Comparison of ENCODE assay signal across 21 mouse cellular contexts in the genomic region with DNA sequence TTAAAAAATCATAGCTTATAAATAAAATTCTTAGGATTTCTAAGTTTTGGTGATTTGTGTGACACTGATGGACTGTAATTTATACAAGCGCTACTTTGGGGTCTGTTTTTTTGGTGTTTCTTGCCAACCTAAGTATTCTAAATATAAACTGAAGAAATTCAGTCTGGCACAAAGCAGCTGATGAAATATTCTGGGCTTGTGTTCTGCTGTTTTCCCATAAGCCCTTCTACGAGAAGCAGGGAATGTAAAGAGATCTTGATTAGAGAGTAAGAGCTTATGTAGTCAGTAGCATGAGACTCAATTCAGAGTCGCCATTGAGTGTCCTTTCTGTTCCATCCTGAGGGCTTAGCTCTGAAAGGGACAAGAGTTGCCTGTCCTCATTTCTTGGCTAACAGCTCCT.
DNase-seq lines count a peak whose midpoint lies in the region; ATAC-seq and TF ChIP-seq lines count a peak whose summit lies in the region.
"Had no signal": no experiment of that assay in that cellular context is flagged by ENCODE, and none has a peak within 500 bp of the region (broad histone marks: within the 10 kb centered on the region; RNA-seq: fewer than 3 reads in every experiment).

No protein-coding gene starts in this region.

- H3K4me1 ChIP-seq in embryonic facial prominence, embryonic 14.5 days (ENCODE audit: control insufficient read depth, insufficient read depth, low read length): no peaks in the 10 kb centered on the region
- no peaks in the 10 kb centered on the region for H3K4me1 ChIP-seq in embryonic facial prominence, embryonic 10.5 days
- H3K4me1 ChIP-seq in hindbrain, postnatal 0 days (ENCODE audit: insufficient read depth, low read length): no peaks in the 10 kb centered on the region
- H3K4me1 ChIP-seq in hindbrain, embryonic 12.5 days: 0 out of 2 replicates have a peak, but pooled peaks cover 2% of the 10 kb centered on the region
- no peaks in the 10 kb centered on the region for H3K4me1 ChIP-seq in midbrain, embryonic 11.5 days (ENCODE audit: control insufficient read depth, insufficient read depth, low read length)
- H3K4me1 ChIP-seq in midbrain, embryonic 13.5 days (replicated peaks): peaks cover 5% of the 10 kb centered on the region; the same call in 1 of the 2 replicates
- H3K4me1 ChIP-seq: embryonic facial prominence, embryonic 12.5 days; limb, embryonic 12.5 days; liver, embryonic 13.5 days; megakaryocyte, embryonic 14.5 days; neural tube, embryonic 12.5 days had no signal

- no peak for ATAC-seq in embryonic facial prominence, embryonic 14.5 days (ENCODE audit: low read depth)
- ATAC-seq in hindbrain, postnatal 0 days: no peak
- no peak for ATAC-seq in hindbrain, embryonic 12.5 days (ENCODE audit: low FRiP score)
- no peak for ATAC-seq in midbrain, embryonic 11.5 days (ENCODE audit: low FRiP score)
- ATAC-seq in midbrain, embryonic 13.5 days: no peak
- ATAC-seq: lung, postnatal 0 days had no signal

- H3K9ac ChIP-seq in embryonic facial prominence, embryonic 14.5 days (ENCODE audit: low read depth, low read length): no peak overlapping the region
- H3K9ac ChIP-seq in hindbrain, postnatal 0 days (replicated peaks; ENCODE audit: low read length): no peak overlapping the region
- H3K9ac ChIP-seq in hindbrain, embryonic 12.5 days: no peak overlapping the region
- no peak overlapping the region for H3K9ac ChIP-seq in midbrain, embryonic 11.5 days (ENCODE audit: low read length)
- H3K9ac ChIP-seq in midbrain, embryonic 13.5 days (replicated peaks): no peak overlapping the region
- H3K9ac ChIP-seq: embryonic facial prominence, embryonic 12.5 days; limb, embryonic 12.5 days; liver, embryonic 13.5 days; neural tube, embryonic 12.5 days had no signal

- H3K27me3 ChIP-seq in embryonic facial prominence, embryonic 14.5 days (replicated peaks; ENCODE audit: control insufficient read depth, insufficient read depth, low read length): no peaks in the 10 kb centered on the region
- no peaks in the 10 kb centered on the region for H3K27me3 ChIP-seq in embryonic facial prominence, embryonic 10.5 days (replicated peaks; ENCODE audit: low read depth, poor library complexity, severe bottlenecking)
- H3K27me3 ChIP-seq in hindbrain, postnatal 0 days (ENCODE audit: insufficient read depth, low read length): no peaks in the 10 kb centered on the region
- no peaks in the 10 kb centered on the region for H3K27me3 ChIP-seq in hindbrain, embryonic 12.5 days
- no peaks in the 10 kb centered on the region for H3K27me3 ChIP-seq in midbrain, embryonic 11.5 days (ENCODE audit: control insufficient read depth, insufficient read depth, low read length)
- H3K27me3 ChIP-seq in midbrain, embryonic 13.5 days: no peaks in the 10 kb centered on the region
- H3K27me3 ChIP-seq: embryonic facial prominence, embryonic 12.5 days; limb, embryonic 12.5 days; liver, embryonic 13.5 days; megakaryocyte, embryonic 14.5 days; neural tube, embryonic 12.5 days had no signal

- H3K9me3 ChIP-seq in embryonic facial prominence, embryonic 14.5 days (ENCODE audit: control insufficient read depth, low read length): no peaks in the 10 kb centered on the region
- H3K9me3 ChIP-seq in embryonic facial prominence, embryonic 10.5 days: no peaks in the 10 kb centered on the region
- no peaks in the 10 kb centered on the region for H3K9me3 ChIP-seq in hindbrain, postnatal 0 days (ENCODE audit: low read length)
- H3K9me3 ChIP-seq in hindbrain, embryonic 12.5 days (replicated peaks): no peaks in the 10 kb centered on the region
- no peaks in the 10 kb centered on the region for H3K9me3 ChIP-seq in midbrain, embryonic 11.5 days (ENCODE audit: control insufficient read depth, low read length)
- no peaks in the 10 kb centered on the region for H3K9me3 ChIP-seq in midbrain, embryonic 13.5 days
- H3K9me3 ChIP-seq: embryonic facial prominence, embryonic 12.5 days; limb, embryonic 12.5 days; liver, embryonic 13.5 days; megakaryocyte, embryonic 14.5 days; neural tube, embryonic 12.5 days had no signal

- H3K4me2 ChIP-seq in embryonic facial prominence, embryonic 14.5 days (ENCODE audit: low read depth, low read length): no peak overlapping the region
- H3K4me2 ChIP-seq in hindbrain, postnatal 0 days (ENCODE audit: low read depth, low read length): no peak overlapping the region
- H3K4me2 ChIP-seq in hindbrain, embryonic 12.5 days (replicated peaks): no peak overlapping the region
- no peak overlapping the region for H3K4me2 ChIP-seq in midbrain, embryonic 11.5 days
- H3K4me2 ChIP-seq in midbrain, embryonic 13.5 days (replicated peaks): no peak overlapping the region
- H3K4me2 ChIP-seq: embryonic facial prominence, embryonic 12.5 days; limb, embryonic 12.5 days; liver, embryonic 13.5 days; neural tube, embryonic 12.5 days had no signal

- 53% methylated on average over 3 of the region's 3 CpGs for WGBS in embryonic facial prominence, embryonic 14.5 days
- 91% methylated on average over 3 of the region's 3 CpGs for WGBS in embryonic facial prominence, embryonic 10.5 days
- 62% methylated on average over 3 of the region's 3 CpGs for WGBS in hindbrain, postnatal 0 days
- 87% methylated on average over 3 of the region's 3 CpGs for WGBS in hindbrain, embryonic 12.5 days
- WGBS in midbrain, embryonic 11.5 days: 90% methylated on average over 3 of the region's 3 CpGs
- WGBS in midbrain, embryonic 13.5 days: 77% methylated on average over 3 of the region's 3 CpGs

- TF ChIP-seq CTCF in hindbrain, postnatal 0 days (IDR thresholded peaks at IDR 0.05; ENCODE audit: low read depth): no peak

- intact Hi-C loops in heart, postnatal 36 days (cut with DNase I): no loop called here

- no peaks in the 10 kb centered on the region for H3K36me3 ChIP-seq in embryonic facial prominence, embryonic 14.5 days (ENCODE audit: control insufficient read depth, insufficient read depth, low read length)
- no peaks in the 10 kb centered on the region for H3K36me3 ChIP-seq in embryonic facial prominence, embryonic 10.5 days (replicated peaks)
- no peaks in the 10 kb centered on the region for H3K36me3 ChIP-seq in hindbrain, postnatal 0 days (ENCODE audit: insufficient read depth, low read length)
- no peaks in the 10 kb centered on the region for H3K36me3 ChIP-seq in hindbrain, embryonic 12.5 days
- no peaks in the 10 kb centered on the region for H3K36me3 ChIP-seq in midbrain, embryonic 11.5 days (ENCODE audit: control insufficient read depth, insufficient read depth, low read length)
- H3K36me3 ChIP-seq in midbrain, embryonic 13.5 days: no peaks in the 10 kb centered on the region
- H3K36me3 ChIP-seq: embryonic facial prominence, embryonic 12.5 days; limb, embryonic 12.5 days; liver, embryonic 13.5 days; neural tube, embryonic 12.5 days had no signal

- H3K27ac ChIP-seq in embryonic facial prominence, embryonic 14.5 days (replicated peaks; ENCODE audit: low read depth, low read length): no peak overlapping the region
- no peak overlapping the region for H3K27ac ChIP-seq in embryonic facial prominence, embryonic 10.5 days (replicated peaks)
- H3K27ac ChIP-seq in hindbrain, postnatal 0 days: no peak overlapping the region
- no peak overlapping the region for H3K27ac ChIP-seq in hindbrain, embryonic 12.5 days
- no peak overlapping the region for H3K27ac ChIP-seq in midbrain, embryonic 11.5 days (ENCODE audit: low read depth, low read length)
- no peak overlapping the region for H3K27ac ChIP-seq in midbrain, embryonic 13.5 days
- H3K27ac ChIP-seq: embryonic facial prominence, embryonic 12.5 days; limb, embryonic 12.5 days; liver, embryonic 13.5 days; neural tube, embryonic 12.5 days had no signal

- H3K4me3 ChIP-seq in embryonic facial prominence, embryonic 14.5 days (ENCODE audit: low read depth, low read length): no peak overlapping the region
- H3K4me3 ChIP-seq in embryonic facial prominence, embryonic 10.5 days: no peak overlapping the region
- no peak overlapping the region for H3K4me3 ChIP-seq in hindbrain, postnatal 0 days (ENCODE audit: low read length)
- no peak overlapping the region for H3K4me3 ChIP-seq in hindbrain, embryonic 12.5 days
- H3K4me3 ChIP-seq in midbrain, embryonic 11.5 days (ENCODE audit: low read depth, low read length): no peak overlapping the region
- no peak overlapping the region for H3K4me3 ChIP-seq in midbrain, embryonic 13.5 days (replicated peaks)
- H3K4me3 ChIP-seq: embryonic facial prominence, embryonic 12.5 days; limb, embryonic 12.5 days; liver, embryonic 13.5 days; megakaryocyte, embryonic 14.5 days; neural tube, embryonic 12.5 days had no signal

- DNase-seq in embryonic facial prominence, embryonic 14.5 days (ENCODE audit: low spot score): peak; percentile 61
- DNase-seq in embryonic facial prominence, embryonic 10.5 days (ENCODE audit: low spot score): no peak
- DNase-seq in hindbrain, postnatal 0 days (ENCODE audit: low spot score): peak; percentile 7
- peak; percentile 33 for DNase-seq in midbrain, embryonic 11.5 days (ENCODE audit: low spot score, missing footprints)
- DNase-seq in telencephalon, adult 2 months (ENCODE audit: low read depth, low spot score): peak; percentile 60
- no peak for DNase-seq in heart, postnatal 36 days
- DNase-seq: adrenal gland, adult 2 months; cerebellum, adult 2 months; gastrocnemius, postnatal 25 days; heart, postnatal 10 days; kidney, adult 8-10 months; kidney, postnatal 25 days; liver, embryonic 13.5 days; thymus, postnatal 14 days had no signal

Comparison
In these comparisons a context has a peak if more than half of its experiments do, and no peak if none do; other contexts are left out.
1. DNase-seq: peak in embryonic facial prominence, embryonic 14.5 days (single experiment), hindbrain, postnatal 0 days (single experiment), midbrain, embryonic 11.5 days (single experiment) and telencephalon, adult 2 months (single experiment); none in embryonic facial prominence, embryonic 10.5 days (single experiment) and heart, postnatal 36 days (0 of 2).